Mouse (Mus musculus) cerebellum, adult 9-11 months (tissue): ENCODE data around the gene Polk.

Experiments used
- DNase-seq: peaks from one replicate; pipeline ENCODE4 v3.0.0; 2022

Gene Polk

DNA sequence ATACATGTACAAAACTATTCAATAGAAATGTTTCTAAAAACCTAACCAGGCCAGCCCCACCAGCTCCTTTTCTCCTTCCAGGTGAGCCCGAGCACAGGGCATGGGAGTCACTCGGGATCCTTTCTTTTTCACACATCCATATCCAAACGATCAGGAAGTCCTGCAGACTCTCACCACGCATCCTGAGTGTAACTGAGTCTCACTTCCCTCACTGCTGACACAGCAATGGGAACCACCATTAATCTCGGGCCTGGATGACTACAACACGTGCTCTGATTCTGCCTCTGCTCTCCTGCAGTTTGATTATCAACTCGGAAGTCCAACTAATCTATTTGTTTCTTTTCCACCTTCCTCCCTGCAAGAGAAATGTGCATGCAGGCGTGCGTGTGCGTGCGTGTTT lies 14.5 kb downstream of the Polk start:
- no peak for DNase-seq

DNA sequence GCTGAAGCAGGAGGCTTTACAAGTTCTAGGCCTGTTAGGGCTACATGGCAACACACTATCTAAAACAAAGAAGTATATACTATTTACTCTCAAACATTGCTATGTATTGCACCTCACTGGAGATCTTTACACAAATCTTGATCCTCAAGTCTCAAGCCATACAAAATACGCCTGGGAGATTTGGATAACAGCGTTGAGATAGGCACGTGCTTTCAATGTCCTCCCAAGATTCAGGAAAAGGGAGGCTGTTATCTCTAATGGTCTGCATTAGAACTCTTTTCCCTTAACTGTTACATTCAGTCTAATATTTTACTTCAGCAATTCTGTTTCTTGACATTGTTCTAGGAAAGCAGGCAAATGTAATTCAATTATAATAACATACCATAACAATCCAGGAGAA lies 15.4 kb downstream of the Polk start:
- no peak for DNase-seq

GRCm38 (mm10) chr13:96521294-96521693 lies 21.1 kb downstream of the Polk start:
- DNase-seq: no peak

DNA sequence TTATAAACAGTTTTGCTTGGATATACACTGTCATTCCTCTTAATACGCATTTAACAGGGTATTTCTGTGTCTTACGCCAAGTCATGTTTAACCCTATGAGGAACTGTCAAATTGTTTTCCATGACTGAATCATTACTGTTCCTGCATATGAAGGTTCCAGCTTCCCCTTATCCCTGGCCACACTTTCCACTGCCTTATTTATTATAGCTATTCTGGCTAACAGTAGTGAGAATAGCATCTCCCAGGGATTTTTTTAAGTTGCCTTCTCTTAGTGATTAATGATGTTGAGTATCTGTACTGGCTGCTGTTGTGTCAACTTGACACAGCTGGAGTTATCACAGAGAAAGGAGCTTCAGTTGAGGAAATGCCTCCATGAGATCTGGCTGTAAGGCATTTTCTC lies 25.0 kb downstream of the Polk start:
- no peak for DNase-seq

DNA sequence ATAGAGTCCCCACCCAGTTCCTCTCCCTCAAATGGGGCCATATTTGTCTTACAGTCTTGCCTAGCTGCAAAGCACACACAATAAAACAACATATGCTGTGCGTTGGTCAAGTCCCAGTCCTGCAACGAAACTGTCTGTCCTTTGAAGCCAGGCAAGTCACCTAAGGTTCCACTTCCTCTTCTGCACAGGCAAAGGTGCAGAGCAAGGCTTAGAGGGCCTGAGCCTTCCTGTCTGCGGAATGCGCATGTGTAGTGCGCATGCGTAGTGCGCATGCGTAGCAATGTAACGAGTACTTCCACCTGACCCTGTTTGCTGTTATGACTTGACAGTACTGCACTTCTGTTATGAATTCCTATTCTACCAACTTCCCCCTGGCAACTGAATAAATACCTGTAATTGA lies 26.1 kb downstream of the Polk start:
- DNase-seq: no peak

DNA sequence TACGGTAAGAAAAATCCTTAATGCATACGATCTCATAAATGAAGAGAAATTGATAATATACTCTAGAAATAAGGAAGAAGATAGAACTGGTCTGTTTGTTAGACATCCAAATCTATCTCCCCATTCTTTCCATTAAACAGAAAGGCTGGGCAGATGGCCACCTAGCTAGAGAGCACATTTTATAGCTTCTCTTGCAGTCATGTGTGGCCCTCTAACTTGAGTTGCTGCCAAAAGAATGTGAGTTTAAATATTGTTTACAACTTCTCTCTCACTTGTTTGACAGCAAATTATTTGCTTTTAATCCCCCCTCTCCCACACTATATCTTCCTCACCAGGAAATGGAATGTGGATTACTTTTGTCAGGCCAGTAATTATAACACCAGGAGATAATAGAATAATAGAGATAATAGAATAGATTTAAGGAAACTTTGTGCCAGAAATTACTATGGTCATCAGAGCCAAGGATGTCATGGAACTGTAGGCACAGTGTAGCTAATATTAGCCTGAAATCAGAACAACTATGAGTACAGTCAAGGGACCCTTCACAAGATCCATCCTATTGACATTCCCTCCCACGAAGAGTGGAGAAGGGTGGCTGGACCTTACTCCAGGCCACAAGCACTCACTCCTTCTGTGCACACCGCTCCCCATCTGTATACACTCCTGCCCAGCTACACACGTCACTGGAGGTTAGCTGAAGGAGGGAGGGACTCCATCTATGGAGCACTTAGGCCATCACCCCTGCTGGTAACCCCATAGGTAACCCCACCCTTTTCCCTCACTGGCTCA lies 28.0 kb downstream of the Polk start:
- DNase-seq: no peak

- no peak for DNase-seq
Observed at GRCm38 (mm10) chr13:96511893-96512292, 30.5 kb downstream of the Polk start.

DNA sequence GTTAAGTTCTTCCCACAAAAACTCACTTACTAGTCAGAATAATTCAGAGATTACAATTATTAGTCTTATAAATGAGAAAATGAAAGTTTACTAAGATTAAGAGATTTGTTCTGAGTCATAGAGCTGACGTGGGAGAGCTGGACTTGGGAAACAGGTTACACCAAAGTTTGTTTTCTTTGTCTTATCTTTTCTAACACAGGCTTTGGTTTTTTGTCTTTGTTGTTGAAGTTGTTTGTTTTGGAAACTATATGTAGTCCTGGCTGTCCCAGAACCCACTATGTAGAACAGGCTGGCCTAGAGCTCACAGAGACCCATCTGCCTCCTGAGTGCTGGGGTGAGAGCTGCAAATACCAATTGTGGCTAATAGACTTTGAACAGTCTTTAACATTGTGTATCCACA lies 31.1 kb downstream of the Polk start:
- DNase-seq: no peak

DNA sequence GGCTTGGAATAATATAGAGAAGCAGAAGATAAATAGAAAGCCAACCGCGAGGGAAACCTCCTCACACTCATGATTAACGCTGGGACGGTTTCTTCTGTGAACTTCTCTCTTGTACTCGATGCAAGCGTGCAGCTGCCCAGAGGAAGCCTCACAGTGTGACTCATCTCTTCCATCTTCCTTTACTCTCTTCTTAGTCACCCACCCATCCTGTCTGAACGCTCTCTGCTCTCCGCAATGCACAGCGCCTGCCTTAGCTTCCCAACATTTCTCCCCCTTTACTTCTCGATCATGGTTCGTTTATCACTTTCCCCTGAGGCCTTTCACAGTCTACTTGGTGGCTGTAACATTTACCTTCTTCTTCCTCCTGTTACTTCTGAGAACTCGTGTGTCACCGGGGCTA lies 31.7 kb downstream of the Polk start:
- DNase-seq: no peak

DNA sequence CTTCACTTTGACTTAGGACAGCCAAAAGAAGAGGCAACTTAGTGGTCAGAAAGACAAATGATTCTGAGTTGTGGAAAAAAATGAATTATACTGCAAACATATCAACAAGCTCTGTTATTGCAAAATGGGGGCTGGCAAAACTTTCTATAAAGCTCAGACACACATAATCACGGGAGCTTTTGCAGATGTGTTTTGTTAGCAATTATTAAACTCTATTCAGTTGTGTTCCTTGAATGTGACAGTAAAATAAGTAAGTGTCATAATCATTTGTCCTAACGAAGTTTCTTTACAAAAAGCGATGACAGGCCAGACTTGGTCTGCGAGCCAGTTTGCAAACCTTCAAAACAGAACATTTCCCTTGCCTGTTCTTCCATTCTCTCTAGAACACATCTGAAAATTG lies 34.8 kb downstream of the Polk start:
- DNase-seq: no peak

DNA sequence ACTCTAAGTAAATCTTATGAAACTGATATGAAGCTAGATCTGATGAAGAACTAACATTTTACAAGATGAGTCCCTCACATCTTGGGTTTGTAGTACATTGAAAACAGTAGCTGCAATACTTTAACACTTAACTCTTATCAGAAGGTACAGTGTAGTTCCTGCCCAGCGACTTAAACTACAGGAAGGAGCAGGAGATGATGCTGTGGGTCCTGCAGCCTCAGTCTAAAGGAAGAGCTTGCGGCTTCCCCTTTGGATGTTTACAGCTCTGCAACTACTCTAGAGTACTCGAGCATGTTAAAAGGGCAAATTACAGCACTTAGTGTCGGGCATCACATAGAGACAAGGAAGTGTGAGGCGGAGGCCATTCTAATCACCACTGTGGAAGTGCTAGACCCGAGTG lies 36.1 kb downstream of the Polk start:
- DNase-seq: no peak

DNA sequence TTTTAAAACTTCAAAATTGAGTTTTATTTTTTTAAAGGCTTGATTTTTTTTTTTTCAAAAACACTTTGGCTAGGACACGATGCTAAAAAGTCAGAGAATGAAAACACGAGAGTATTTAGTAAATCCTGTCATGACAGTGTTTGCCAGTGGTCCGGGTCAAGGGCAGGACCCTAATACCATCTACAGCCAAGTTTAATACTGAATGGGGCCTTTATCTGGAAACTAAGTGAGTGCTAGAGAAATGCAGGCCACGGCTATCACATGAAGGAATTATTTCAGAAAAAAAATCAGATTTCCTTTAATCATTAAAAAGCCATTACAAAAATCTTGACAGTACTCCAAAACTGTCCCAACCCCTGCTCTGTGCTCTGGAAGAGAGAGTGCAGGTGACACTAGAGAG lies 36.7 kb downstream of the Polk start:
- DNase-seq: no peak

DNA sequence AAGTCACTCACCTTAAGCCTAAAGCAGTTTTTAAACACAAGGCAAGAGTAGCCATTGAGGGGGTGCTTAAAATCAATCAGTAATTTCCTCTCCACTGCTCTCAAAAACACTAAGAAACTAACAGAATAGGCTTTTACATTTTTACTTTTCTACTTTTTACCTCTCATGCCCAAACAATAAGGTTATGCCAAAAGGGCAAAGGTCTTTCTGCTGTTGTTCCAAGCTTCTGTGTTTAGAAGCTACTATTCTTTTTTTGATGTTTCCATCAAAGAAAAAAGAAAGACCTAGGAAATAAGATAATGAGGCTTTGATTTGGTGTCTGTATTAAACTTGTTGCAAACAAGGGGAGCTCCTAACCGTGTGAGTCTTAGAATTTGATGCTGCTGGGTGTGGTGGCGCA lies 42.5 kb downstream of the Polk start:
- DNase-seq: no peak

DNA sequence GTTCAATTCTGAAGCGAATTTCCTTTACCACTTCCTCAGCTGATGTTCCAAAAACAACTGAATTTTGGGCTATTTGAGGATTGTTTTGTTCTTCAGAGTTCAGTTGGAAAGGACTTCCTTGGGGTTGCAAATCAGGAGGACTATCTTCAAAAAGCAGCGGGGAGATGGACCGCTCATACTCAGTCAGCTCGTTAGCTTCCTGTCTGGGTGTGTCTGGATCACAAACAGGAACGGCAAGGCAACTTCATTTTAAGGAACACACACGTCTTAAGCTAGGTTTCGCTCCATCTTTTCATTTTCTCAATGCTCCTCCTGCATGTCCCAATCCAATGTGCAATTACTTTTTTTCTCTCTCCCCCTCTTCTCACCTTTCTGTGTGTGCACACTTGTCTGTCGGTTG lies 45.7 kb downstream of the Polk start:
- no peak for DNase-seq

DNA sequence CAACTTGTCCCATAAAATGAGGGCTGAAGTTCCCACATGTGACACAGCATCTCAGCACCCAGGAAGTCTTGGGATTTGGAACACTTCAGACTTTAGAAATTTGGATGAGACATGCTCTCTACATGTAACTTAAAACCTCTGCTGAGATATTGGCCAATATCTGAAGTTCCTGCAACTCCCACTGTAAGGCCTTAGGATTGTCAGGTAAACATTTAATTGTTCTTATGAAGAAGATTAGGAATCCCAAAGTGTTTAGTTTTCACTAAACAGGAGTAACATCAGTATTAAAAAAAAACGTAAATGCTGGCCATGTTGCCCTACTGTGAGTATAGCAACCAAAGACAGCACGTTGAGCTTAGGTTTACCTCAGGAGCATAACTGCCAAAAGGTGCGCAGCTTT lies 51.9 kb downstream of the Polk start, which contains the start of gene Gm17622:
Gm17622 (plus strand) TSS at position 301 of the 400 bp plus-strand sequence.
- DNase-seq: no peak

- no peak for DNase-seq
Observed at GRCm38 (mm10) chr13:96487968-96488367, 54.4 kb downstream of the Polk start.

DNA sequence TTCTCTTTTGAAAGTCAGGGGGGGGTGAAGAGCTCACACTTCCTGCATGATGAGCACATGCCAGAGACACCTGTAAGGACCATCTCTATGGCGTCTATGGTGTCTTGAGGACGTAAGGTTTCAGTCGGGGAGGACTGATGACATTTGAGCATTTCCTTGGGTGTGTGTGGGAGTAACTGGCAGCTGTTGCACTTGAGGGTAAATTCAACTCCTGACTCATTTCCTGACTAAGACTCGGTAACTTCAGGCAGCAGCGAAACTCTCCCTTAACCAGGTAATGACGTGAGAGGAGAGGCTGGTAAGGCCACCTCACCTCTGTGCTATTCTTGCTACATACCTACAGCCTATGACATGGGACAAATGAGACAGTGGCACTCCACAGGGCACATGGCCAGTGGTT lies 55.1 kb downstream of the Polk start:
- no peak for DNase-seq

DNA sequence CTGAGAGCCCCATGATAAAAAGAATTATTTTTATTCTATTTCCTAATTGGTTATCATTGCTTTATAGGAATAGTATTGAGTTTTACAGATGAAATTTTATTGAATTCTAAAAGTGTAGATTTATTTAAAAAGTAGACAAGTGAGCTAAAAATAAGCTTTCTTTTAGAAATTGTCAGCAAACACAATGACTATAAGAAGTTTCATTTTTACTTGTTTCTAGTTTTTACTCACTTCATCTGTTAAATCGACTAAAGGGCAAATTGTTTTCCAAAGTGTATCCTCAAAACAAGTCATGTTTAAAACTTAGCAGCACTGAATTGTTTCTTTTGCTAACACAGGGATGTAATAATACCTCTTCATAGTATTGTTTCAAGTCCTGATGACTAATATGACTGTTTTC lies 63.4 kb downstream of the Polk start:
- no peak for DNase-seq

- DNase-seq: no peak
Observed at GRCm38 (mm10) chr13:96477226-96477625, 65.2 kb downstream of the Polk start.

DNA sequence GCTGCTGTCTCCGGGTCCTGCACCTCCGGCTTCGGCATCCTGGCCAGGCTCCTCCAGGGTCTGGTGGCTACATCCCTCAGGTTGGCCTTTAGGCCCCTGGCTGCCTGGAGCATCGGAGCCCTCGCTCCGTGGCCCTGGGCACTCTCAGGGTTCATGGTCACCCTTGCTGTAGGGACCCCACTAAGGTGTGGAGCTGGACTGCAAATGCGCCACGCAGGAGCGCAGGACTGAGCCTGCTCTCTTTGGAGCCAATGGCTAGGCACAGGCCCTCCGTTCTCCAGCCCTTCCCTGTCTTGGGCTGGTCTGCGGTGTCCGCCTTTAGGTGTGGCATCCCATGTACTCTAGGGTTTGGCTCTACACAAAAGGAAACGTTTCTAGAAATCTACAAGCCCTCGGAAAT lies 71.4 kb downstream of the Polk start, which contains the start of gene Ankdd1b:
Ankdd1b (minus strand) TSS at position 242 of the 400 bp plus-strand sequence.
- no peak for DNase-seq

GRCm38 (mm10) chr13:96470556-96470955 lies 71.8 kb downstream of the Polk start:
- DNase-seq: no peak

GRCm38 (mm10) chr13:96468678-96469077 lies 73.7 kb downstream of the Polk start:
- DNase-seq: no peak

- no peak for DNase-seq
Observed at GRCm38 (mm10) chr13:96465315-96465714, 77.1 kb downstream of the Polk start.

DNA sequence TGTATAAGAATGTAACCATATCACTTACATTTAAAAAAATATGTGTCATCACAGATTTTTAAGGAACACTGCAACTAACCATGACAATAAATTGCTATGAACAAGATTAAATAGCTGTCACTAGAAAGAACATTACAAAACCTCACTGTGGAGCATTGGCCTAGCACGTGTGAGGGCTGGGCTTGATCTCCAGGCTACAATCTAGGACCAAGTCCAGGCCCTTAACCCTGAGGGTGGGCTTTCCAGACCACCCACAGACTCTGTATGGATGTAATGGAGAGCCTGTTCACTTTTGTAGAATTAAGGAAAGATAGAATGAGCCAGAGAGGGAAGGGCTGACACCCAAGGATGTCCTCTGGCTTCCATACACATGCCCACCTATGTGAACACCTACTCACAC lies 79.7 kb downstream of the Polk start:
- no peak for DNase-seq

GRCm38 (mm10) chr13:96458606-96459005 lies 83.8 kb downstream of the Polk start:
- no peak for DNase-seq
